ENCODE assay signal across 14 mouse cellular contexts in the genomic region with DNA sequence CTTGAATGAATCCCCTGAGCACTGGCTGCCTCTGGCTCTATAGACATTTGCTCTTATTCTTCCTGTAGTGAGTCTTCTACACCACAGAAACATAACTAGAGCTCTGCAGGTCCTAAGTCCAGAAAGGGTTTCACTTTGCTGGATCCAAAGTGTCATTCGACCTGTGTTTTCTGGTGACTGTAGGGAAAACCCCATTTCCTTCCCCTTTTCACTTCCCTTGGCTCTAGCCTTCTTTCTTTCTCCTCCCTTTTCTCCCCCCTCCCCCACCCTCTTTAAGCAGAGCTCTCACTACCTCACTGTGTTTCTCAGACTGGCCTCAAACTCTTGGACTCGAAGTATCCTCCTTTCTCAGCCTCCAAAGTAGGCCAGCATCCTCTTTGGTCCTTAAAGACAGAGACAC. TPM values are rescaled to one million over a fixed set of nuclear protein-coding genes. Genes with fewer than 3 reads are reported as not detected.
"Had no signal": no experiment of that assay in that cellular context is flagged by ENCODE, and none has a peak within 500 bp of the region (broad histone marks: within the 10 kb centered on the region; RNA-seq: fewer than 3 reads in every experiment).

No protein-coding gene starts in this region.

- H3K4me3 ChIP-seq: limb, embryonic 13.5 days; midbrain, embryonic 12.5 days; neural tube, embryonic 13.5 days; stomach, embryonic 15.5 days had no signal

- DNase-seq: kidney, adult 9 months; kidney, postnatal 36 days; lung, adult 18-20 months; right cerebral cortex, postnatal 14 days; thymus, postnatal 36 days had no signal

- H3K27me3 ChIP-seq: limb, embryonic 13.5 days; midbrain, embryonic 12.5 days; neural tube, embryonic 13.5 days; stomach, embryonic 15.5 days had no signal

- H3K27ac ChIP-seq: kidney, postnatal 0 days; limb, embryonic 13.5 days; liver, embryonic 14.5 days; midbrain, embryonic 12.5 days; neural tube, embryonic 13.5 days; stomach, embryonic 15.5 days had no signal

- H3K36me3 ChIP-seq: limb, embryonic 13.5 days; midbrain, embryonic 12.5 days; neural tube, embryonic 13.5 days; stomach, embryonic 15.5 days had no signal

- H3K9me3 ChIP-seq: limb, embryonic 13.5 days; midbrain, embryonic 12.5 days; neural tube, embryonic 13.5 days; stomach, embryonic 15.5 days had no signal

- H3K9ac ChIP-seq: limb, embryonic 13.5 days; liver, embryonic 14.5 days; midbrain, embryonic 12.5 days; neural tube, embryonic 13.5 days; stomach, embryonic 15.5 days had no signal

- ATAC-seq: intestine, postnatal 0 days; midbrain, embryonic 16.5 days had no signal

- H3K4me1 ChIP-seq: limb, embryonic 13.5 days; midbrain, embryonic 12.5 days; stomach, embryonic 15.5 days had no signal

RNA-seq across cellular contexts. Expression of a gene that starts 34.8 kb away (rescaled TPM):
- total RNA-seq: left cerebral cortex, postnatal 36 days had no signal
